Mouse (Mus musculus): ENCODE results near the gene Xrcc1. TPM values are rescaled to one million over a fixed set of nuclear protein-coding genes. Genes with fewer than 3 reads are reported as not detected.

Gene Xrcc1
- 65.8 and 71.4 TPM in 2 replicates for polyA plus RNA-seq (2015; fragmentation: Nextera tagmentation; extraction: Ambion mirVana)

DNA sequence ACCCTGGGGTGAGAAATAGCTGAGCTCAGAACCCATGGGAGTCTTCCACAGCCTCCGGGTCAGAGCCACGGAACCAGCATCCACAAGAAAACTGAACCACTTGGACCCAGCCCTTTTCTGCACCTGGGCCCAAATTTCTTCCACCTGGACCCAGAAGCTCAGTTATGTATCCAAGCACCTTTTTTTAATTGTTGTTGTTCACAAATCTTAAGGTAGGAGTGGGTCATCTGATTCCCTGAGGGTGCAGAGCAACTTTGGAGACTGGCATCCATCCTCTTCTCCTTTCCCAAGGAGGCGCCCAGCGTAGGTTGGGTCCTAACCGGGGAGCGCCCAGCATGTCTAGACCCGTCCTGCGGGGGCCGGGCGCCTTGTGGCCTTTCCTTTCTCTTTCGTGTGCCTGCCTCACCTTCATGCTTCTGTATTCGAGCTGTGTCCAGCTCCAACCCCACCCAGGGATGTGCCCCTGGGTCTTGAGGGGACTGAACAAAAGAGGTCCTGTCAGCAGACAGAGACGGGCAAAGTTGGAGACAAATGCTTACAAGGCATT lies at the start of gene Xrcc1, which contains the start of gene Pinlyp:
TSS of gene Xrcc1 (plus strand) at position 222 of the 547 bp plus-strand sequence.
TSS of gene Pinlyp (minus strand) at position 51 of the 547 bp plus-strand sequence.
- WGBS, result 38% methylated on average over 13 of the region's 13 CpGs
- Histone ChIP-seq H3K27me3 (no peaks in the 10 kb centered on the region), H3K27ac (peak within 1 kb of the TSS; percentile 64), H3K36me3 (peaks cover 13% of the 10 kb centered on the region), H3K9ac (replicated peaks) (peak within 1 kb of the TSS; percentile 79), H3K4me3 (replicated peaks) (peak within 1 kb of the TSS; percentile 82), H3K9me3 (no peaks in the 10 kb centered on the region), H3K4me1 (replicated peaks) (peaks cover 18% of the 10 kb centered on the region), H3K4me2 (replicated peaks) (peak within 1 kb of the TSS; percentile 75)
- peak; percentile 18; the same call in 1 of the 2 replicates for ATAC-seq

DNA sequence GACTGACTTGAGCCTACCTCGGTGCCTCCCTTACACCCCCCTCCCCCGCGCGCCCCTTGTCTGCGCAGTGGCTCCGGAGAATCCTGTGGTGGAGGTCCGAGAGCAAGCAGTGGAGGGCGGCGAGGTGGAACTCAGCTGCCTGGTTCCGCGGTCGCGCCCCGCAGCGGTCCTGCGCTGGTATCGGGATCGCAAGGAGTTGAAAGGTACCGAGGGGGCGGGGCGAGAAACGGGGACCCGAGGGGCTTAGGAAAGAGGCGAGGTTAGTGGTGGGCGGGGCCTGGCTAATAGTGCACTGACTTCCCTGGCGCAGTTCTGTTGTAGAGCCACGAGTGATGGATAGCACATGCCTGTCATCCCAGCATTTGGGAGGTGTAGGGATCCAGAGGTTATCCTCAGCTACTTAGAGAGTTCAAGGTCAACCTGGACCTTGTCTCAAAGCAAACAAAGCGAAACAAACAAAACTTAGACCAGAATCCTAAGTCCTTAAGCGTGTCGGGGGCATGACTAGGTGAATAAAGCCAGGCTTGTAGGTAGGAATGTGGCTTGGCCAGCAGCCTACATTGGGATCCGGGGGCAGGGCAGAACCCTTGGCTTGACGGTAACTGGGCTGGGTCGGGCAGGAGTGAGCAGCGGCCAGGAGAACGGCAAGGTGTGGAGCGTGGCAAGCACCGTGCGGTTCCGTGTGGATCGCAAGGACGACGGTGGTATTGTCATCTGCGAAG lies 46.1 kb upstream of the Xrcc1 start:
- H3K9me3 ChIP-seq, result no peaks in the 10 kb centered on the region
- H3K27me3 ChIP-seq, result peaks cover 4% of the 10 kb centered on the region; the same call in 1 of the 2 replicates
- no peak overlapping the region for H3K27ac ChIP-seq
- H3K36me3 ChIP-seq, result peaks cover 52% of the 10 kb centered on the region
- 19% methylated on average over 43 of the region's 43 CpGs for WGBS
- ATAC-seq, result no peak
- H3K9ac ChIP-seq (replicated peaks), result no peak overlapping the region
- H3K4me1 ChIP-seq (replicated peaks), result peaks cover 29% of the 10 kb centered on the region
- H3K4me2 ChIP-seq (replicated peaks), result peak overlapping the region; percentile 26
- H3K4me3 ChIP-seq (replicated peaks), result no peak overlapping the region

DNA sequence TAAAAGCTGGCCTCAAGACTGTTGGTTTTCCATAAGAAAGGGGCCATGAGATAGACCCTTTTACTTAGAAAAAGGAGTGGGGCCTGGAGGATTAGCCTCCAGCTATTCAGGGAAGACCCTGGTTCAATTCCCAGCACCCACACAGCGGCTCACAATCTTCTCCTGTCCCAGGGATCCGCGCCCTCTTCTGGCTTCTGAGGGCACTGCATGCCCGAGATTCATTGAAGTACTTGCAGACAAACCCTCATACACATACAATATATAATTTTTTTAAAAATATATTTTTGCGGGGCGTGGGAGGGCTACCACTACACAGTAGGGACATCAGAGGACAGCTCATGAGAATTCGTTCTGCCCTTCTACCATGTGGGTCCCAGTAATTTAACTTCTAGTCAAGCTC lies 45.2 kb upstream of the Xrcc1 start:
- ATAC-seq, result no peak
- peaks cover 38% of the 10 kb centered on the region for H3K4me1 ChIP-seq (replicated peaks)
- no peaks in the 10 kb centered on the region for H3K9me3 ChIP-seq
- peaks cover 4% of the 10 kb centered on the region; the same call in 1 of the 2 replicates for H3K27me3 ChIP-seq
- peaks cover 51% of the 10 kb centered on the region for H3K36me3 ChIP-seq
- no peak overlapping the region for H3K9ac ChIP-seq (replicated peaks)
- H3K27ac ChIP-seq, result no peak overlapping the region
- H3K4me3 ChIP-seq (replicated peaks), result no peak overlapping the region
- no peak overlapping the region for H3K4me2 ChIP-seq (replicated peaks)
- 37% methylated on average over 7 of the region's 7 CpGs for WGBS

DNA sequence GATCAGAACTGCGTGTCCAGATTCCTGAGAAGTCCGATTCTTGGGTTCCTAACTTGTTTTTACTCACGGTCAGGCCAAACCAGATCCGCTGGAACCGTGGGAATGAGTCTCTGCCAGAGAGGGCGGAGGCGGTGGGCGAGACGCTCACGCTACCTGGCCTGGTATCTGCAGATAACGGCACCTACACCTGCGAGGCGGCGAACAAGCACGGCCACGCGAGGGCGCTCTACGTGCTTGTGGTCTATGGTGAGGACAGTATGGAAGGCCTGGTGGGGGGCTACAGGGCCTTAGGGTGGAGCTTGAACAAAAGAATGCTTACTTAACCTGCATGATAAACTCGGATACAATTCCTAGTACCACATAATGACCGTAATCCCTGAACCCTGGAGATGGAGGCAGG lies 44.6 kb upstream of the Xrcc1 start:
- Histone ChIP-seq H3K9me3 (no peaks in the 10 kb centered on the region), H3K27me3 (peaks cover 4% of the 10 kb centered on the region; the same call in 1 of the 2 replicates), H3K4me3 (replicated peaks) (no peak overlapping the region), H3K36me3 (peaks cover 51% of the 10 kb centered on the region), H3K4me2 (replicated peaks) (no peak overlapping the region), H3K27ac (no peak overlapping the region), H3K9ac (replicated peaks) (no peak overlapping the region), H3K4me1 (replicated peaks) (peaks cover 44% of the 10 kb centered on the region)
- ATAC-seq, result no peak
- WGBS, result 59% methylated on average over 21 of the region's 21 CpGs

DNA sequence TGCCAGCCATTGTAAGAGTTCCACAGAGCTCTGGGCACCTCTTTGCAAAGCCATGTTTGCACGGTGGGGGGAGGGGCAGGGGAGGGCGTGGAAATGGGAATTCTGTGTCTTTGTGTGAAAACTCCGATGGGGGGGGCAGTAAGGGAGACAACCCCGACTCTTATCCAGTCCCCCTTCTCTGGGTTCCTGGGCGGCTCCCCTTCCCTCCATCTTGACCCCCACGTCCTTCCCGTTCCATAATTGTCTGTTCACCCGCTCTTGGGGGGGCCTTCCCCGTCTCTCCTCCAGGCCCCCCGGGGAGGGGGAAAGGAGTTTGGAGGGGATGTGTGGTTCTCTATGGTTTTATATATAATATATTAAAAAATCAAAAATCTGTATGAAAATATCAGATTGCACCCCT lies 42.1 kb upstream of the Xrcc1 start:
- Histone ChIP-seq H3K27ac (no peak overlapping the region), H3K27me3 (no peaks in the 10 kb centered on the region), H3K4me2 (replicated peaks) (no peak overlapping the region), H3K4me1 (replicated peaks) (peaks cover 51% of the 10 kb centered on the region), H3K9ac (replicated peaks) (peak overlapping the region; percentile 12; the same call in 1 of the 2 replicates), H3K9me3 (no peaks in the 10 kb centered on the region), H3K4me3 (replicated peaks) (no peak overlapping the region), H3K36me3 (peaks cover 45% of the 10 kb centered on the region)
- WGBS, result 12% methylated on average over 9 of the region's 10 CpGs
- no peak for ATAC-seq

DNA sequence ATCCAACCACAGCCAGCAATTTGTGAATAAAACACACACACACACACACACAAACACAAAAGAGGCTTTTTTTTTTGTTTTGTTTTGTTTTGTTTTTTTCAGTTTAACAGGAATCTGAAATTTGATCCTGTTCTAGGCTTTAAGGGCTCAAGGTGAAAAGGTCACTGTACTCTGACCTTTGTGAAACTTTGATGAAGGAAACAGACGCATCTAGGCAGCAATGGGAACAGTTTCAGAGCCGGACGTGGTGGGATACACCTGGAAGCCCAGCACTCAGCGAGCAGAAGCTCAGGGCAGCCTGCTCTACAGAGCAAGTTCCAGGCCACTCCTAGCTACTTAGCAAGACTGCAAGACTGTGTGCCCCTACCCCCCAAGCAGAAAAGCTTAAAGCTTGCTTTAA lies 41.2 kb upstream of the Xrcc1 start:
- Histone ChIP-seq H3K9ac (replicated peaks) (0 out of 2 replicates have a peak overlapping the region, but pooled peaks have one; percentile 12), H3K27ac (peak overlapping the region; percentile 99), H3K36me3 (peaks cover 37% of the 10 kb centered on the region), H3K27me3 (no peaks in the 10 kb centered on the region), H3K4me1 (replicated peaks) (peaks cover 51% of the 10 kb centered on the region), H3K4me3 (replicated peaks) (no peak overlapping the region), H3K4me2 (replicated peaks) (no peak overlapping the region), H3K9me3 (no peaks in the 10 kb centered on the region)
- WGBS, result 10% methylated on average over 4 of the region's 4 CpGs
- no peak for ATAC-seq

DNA sequence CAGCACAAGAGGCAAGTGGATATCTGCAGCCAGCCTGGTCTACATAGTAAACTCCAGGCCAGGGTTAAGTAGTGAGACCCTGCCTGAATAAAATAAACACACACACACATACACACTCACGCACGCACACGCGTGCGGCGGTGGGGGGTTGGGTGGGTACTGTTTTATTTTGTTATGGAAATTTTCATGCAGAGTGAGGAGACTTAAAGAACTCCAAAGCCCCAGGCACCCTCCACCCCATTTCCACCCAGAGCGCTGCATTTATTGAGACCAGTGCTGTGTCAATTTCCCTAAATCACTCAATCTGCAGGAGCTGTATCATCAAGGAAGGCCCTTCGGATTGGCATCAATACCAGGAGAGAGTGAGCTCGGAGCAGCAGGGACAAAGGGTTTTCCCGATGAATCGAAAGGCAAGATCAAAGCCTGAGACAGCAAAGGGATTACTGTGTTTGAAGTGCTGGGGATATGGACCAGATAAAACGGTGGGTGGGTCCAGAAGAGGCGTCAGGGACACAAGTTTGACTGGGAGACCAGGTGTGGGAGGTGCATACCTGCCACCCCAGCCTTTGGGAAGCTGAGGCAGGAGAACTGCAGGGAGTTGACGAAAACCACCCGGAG lies 40.5 kb upstream of the Xrcc1 start:
- Histone ChIP-seq H3K27ac (peak overlapping the region; percentile 99), H3K4me3 (replicated peaks) (peak overlapping the region; percentile 67), H3K9me3 (no peaks in the 10 kb centered on the region), H3K4me2 (replicated peaks) (peak overlapping the region; percentile 69), H3K27me3 (no peaks in the 10 kb centered on the region), H3K4me1 (replicated peaks) (peaks cover 55% of the 10 kb centered on the region), H3K36me3 (peaks cover 34% of the 10 kb centered on the region), H3K9ac (replicated peaks) (peak overlapping the region; percentile 82)
- 5% methylated on average over 15 of the region's 15 CpGs for WGBS
- ATAC-seq, result no peak

DNA sequence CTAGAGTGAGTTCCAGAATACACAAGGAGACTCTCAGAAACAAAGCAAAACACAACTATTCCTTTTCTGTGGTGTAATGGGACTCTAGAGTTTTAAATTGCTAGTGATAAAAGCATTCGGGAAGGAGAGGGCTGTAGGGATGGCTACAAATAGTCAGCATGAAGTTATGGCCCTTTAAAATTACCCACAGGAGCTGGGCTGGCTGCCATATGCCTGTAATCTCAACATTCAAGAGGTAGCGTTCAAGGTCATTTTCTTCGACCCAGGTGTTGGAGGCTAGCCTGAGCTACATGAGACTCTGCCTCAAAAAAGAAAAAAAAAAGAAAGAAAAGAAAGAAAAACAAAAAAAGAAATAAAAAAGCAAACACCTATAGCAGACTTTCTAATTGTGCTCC lies 40.0 kb upstream of the Xrcc1 start:
- Histone ChIP-seq H3K4me1 (replicated peaks) (peaks cover 60% of the 10 kb centered on the region), H3K9me3 (no peaks in the 10 kb centered on the region), H3K27me3 (no peaks in the 10 kb centered on the region), H3K36me3 (peaks cover 34% of the 10 kb centered on the region), H3K27ac (peak overlapping the region; percentile 99), H3K9ac (replicated peaks) (peak overlapping the region; percentile 82), H3K4me2 (replicated peaks) (peak overlapping the region; percentile 69), H3K4me3 (replicated peaks) (peak overlapping the region; percentile 67)
- no peak for ATAC-seq
- 9% methylated on average over 3 of the region's 3 CpGs for WGBS

DNA sequence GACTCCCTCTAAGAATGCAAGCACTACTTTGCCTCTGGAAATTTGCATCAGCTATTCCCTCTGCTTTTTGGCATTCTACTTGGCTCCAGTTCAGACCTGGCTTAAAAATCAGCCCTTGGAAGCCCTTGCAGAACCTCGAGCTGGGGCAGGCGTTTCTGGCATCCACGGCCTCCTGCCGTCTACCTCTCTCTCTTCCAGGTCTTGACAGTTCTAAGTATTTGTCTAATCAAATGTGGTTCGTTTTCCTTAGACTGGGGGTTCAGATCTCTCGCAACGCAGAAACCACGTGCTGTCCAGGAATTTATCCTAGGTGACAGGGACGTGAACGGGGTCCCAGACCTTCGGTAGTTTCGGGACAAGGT lies 39.6 kb upstream of the Xrcc1 start:
- Histone ChIP-seq H3K27me3 (no peaks in the 10 kb centered on the region), H3K36me3 (peaks cover 34% of the 10 kb centered on the region), H3K9me3 (no peaks in the 10 kb centered on the region), H3K4me1 (replicated peaks) (peaks cover 64% of the 10 kb centered on the region), H3K9ac (replicated peaks) (peak overlapping the region; percentile 82), H3K4me2 (replicated peaks) (peak overlapping the region; percentile 69), H3K4me3 (replicated peaks) (peak overlapping the region; percentile 67), H3K27ac (peak overlapping the region; percentile 99)
- under 1% methylated on average over 12 of the region's 12 CpGs for WGBS
- ATAC-seq, result no peak; the same call in 1 of the 2 replicates

DNA sequence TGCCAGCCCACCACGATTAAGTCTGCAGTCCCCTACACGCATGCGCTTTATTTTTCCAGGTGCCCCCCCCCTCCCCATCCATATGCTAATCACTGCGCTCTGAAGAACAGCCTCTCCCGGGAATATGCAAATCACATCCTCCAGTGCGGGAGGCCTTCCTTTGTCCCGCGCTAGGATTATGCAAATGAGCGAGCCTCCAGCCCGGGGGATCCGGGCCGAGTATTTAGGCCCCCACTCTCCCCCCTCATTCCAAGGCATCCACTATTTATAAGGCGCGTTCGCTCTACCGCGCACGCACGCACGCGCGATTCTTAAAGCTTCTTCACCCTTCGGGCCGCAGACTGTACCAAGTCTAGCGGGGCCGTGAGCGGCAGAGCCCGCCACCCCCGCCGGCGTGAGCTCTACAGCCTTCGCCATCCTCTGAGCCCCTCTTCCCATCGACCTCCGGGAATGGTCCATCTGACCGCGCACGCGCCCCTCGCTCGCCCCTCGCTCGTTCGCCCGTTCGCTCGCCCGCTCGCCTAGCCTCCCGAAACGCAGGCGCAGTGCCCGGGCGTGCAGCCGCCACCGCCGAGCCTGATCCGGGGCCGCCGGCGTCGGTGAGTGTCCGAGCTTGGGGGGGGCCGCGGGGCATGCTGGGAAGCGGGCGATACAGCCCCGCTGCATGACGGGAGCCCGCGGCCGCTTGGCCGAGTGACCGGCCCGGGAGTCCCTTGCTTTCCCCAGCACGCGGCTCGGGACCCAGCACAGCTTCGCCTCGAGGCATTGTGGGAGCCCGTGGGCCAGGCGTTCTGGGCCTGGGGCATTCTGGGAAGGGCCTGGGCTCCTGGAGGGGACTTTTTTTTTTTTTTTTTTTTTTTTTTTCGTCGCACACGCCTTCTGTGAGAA lies 39.0 kb upstream of the Xrcc1 start, which contains the start of gene Zfp428:
TSS of gene Zfp428 (plus strand) at position 169 of the 888 bp plus-strand sequence.
- H3K4me3 ChIP-seq (replicated peaks), result peak within 1 kb of the TSS; percentile 67
- peak; percentile 94 for ATAC-seq
- no peaks in the 10 kb centered on the region for H3K27me3 ChIP-seq
- WGBS, result under 1% methylated on average over 84 of the region's 84 CpGs
- peak within 1 kb of the TSS; percentile 69 for H3K4me2 ChIP-seq (replicated peaks)
- peak within 1 kb of the TSS; percentile 99 for H3K27ac ChIP-seq
- H3K9ac ChIP-seq (replicated peaks), result peak within 1 kb of the TSS; percentile 82
- H3K9me3 ChIP-seq, result no peaks in the 10 kb centered on the region
- H3K4me1 ChIP-seq (replicated peaks), result peaks cover 71% of the 10 kb centered on the region
- H3K36me3 ChIP-seq, result peaks cover 34% of the 10 kb centered on the region

DNA sequence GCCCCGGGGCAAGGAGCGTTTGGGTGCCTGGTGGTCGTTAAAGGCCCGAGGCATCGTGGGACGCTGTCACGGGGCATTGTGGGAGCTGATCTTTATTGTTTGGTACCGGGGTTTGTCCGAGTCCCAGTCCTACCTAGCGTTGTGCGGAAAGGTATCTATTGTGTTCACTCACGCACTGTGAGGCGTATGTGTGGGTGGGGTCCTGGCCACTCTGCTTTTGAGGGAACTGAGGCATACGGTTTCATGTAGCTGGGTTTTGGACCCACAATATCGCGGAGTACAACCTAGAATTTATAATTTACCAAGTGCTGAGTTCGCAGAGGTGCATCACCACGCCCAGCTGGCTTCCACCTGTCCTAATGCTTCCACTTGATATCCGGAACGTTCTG lies 38.4 kb upstream of the Xrcc1 start:
- peak overlapping the region; percentile 69 for H3K4me2 ChIP-seq (replicated peaks)
- H3K4me3 ChIP-seq (replicated peaks), result peak overlapping the region; percentile 67
- peaks cover 73% of the 10 kb centered on the region for H3K4me1 ChIP-seq (replicated peaks)
- under 1% methylated on average over 20 of the region's 20 CpGs for WGBS
- peak overlapping the region; percentile 99 for H3K27ac ChIP-seq
- no peaks in the 10 kb centered on the region for H3K27me3 ChIP-seq
- ATAC-seq, result peak; percentile 21
- peak overlapping the region; percentile 82 for H3K9ac ChIP-seq (replicated peaks)
- H3K9me3 ChIP-seq, result no peaks in the 10 kb centered on the region
- H3K36me3 ChIP-seq, result peaks cover 32% of the 10 kb centered on the region

Measured in midbrain, embryonic 13.5 days (tissue).